Mouse (Mus musculus): ENCODE results near the gene Capn7.

Capn7 gene

GRCm38 (mm10) chr14:31413475-31414086, 77.1 kb downstream of the Capn7 start:
- no peak for DNase-seq (ENCODE audit: low read depth, low spot score)

GRCm38 (mm10) chr14:31414235-31414966, 78.0 kb downstream of the Capn7 start:
- peak; percentile 47 for DNase-seq (ENCODE audit: low read depth, low spot score)

GRCm38 (mm10) chr14:31414967-31415376, 78.5 kb downstream of the Capn7 start:
- no peak for DNase-seq (ENCODE audit: low read depth, low spot score)

- no peak for DNase-seq (ENCODE audit: low read depth, low spot score)
These were observed 80.0 kb downstream of the Capn7 start for GRCm38 (mm10) chr14:31416411-31416810.

GRCm38 (mm10) chr14:31416835-31417549, 80.6 kb downstream of the Capn7 start:
- DNase-seq (ENCODE audit: low read depth, low spot score): no peak

GRCm38 (mm10) chr14:31419279-31419678, 82.8 kb downstream of the Capn7 start:
- no peak for DNase-seq (ENCODE audit: low read depth, low spot score)

- DNase-seq (ENCODE audit: low read depth, low spot score): no peak
These were observed 83.7 kb downstream of the Capn7 start for GRCm38 (mm10) chr14:31420135-31420534.

- no peak for DNase-seq (ENCODE audit: low read depth, low spot score)
These were observed 84.1 kb downstream of the Capn7 start for GRCm38 (mm10) chr14:31420562-31420961.

GRCm38 (mm10) chr14:31420985-31421384, 84.5 kb downstream of the Capn7 start:
- DNase-seq (ENCODE audit: low read depth, low spot score): no peak

Measured in CD4-positive helper T cell, adult 2 months (primary cell).